Mouse (Mus musculus) cerebellum, postnatal 25 days (tissue): Measurements from ENCODE around the gene Dynlt1f.
"Not testable (repeated sequence)": the region's sequence is repeated elsewhere in the genome, so short reads cannot be mapped to it uniquely, and the experiment has no call there.

Experiments
- DNase-seq, 2 experiments: peaks; one replicate each; pipeline ENCODE4 v3.0.0; 2021; ENCODE audit warnings: mixed read lengths in 2 of 2

The Dynlt1f gene

GRCm38 (mm10) chr17:6661093-6661816 is 5.6 kb upstream of the Dynlt1f start:
- not testable (repeated sequence) for DNase-seq

- DNase-seq: not testable (repeated sequence)
Observed at GRCm38 (mm10) chr17:6660589-6660988, 4.9 kb upstream of the Dynlt1f start.

- DNase-seq: not testable (repeated sequence)
Observed at GRCm38 (mm10) chr17:6658801-6659200, 3.1 kb upstream of the Dynlt1f start, which contains the start of gene Sytl3. TSS of gene Sytl3 (plus strand) at chr17:6659093.

- not testable (repeated sequence) for DNase-seq
Observed at GRCm38 (mm10) chr17:6656471-6656870, 771 bp upstream of the Dynlt1f start.

GRCm38 (mm10) chr17:6655087-6655511 is 601 bp downstream of the Dynlt1f start:
- DNase-seq: peak; percentile 77 to 82

- not testable (repeated sequence) for DNase-seq
Observed at GRCm38 (mm10) chr17:6653341-6653946, 2.3 kb downstream of the Dynlt1f start.

- peak in 1 of 2 experiments; percentile 22 for DNase-seq
Observed at GRCm38 (mm10) chr17:6650904-6651565, 4.7 kb downstream of the Dynlt1f start.

- DNase-seq: not testable (repeated sequence)
Observed at GRCm38 (mm10) chr17:6647452-6647851, 8.2 kb downstream of the Dynlt1f start.

GRCm38 (mm10) chr17:6646841-6647240 is 8.9 kb downstream of the Dynlt1f start:
- not testable (repeated sequence) for DNase-seq

- not testable (repeated sequence) for DNase-seq
Observed at GRCm38 (mm10) chr17:6645668-6646067, 10.0 kb downstream of the Dynlt1f start.

- not testable (repeated sequence) for DNase-seq
Observed at GRCm38 (mm10) chr17:6644673-6645072, 11.0 kb downstream of the Dynlt1f start.

GRCm38 (mm10) chr17:6644210-6644609 is 11.5 kb downstream of the Dynlt1f start:
- DNase-seq: peak in 1 of 2 experiments; percentile 7

GRCm38 (mm10) chr17:6640771-6641429 is 14.8 kb downstream of the Dynlt1f start:
- not testable (repeated sequence) for DNase-seq

GRCm38 (mm10) chr17:6640044-6640637 is 15.6 kb downstream of the Dynlt1f start:
- DNase-seq: not testable (repeated sequence)

GRCm38 (mm10) chr17:6639486-6639885 is 16.2 kb downstream of the Dynlt1f start:
- not testable (repeated sequence) for DNase-seq

GRCm38 (mm10) chr17:6638444-6638843 is 17.3 kb downstream of the Dynlt1f start:
- DNase-seq: not testable (repeated sequence)

- not testable (repeated sequence) for DNase-seq
Observed at GRCm38 (mm10) chr17:6637434-6637833, 18.3 kb downstream of the Dynlt1f start.

GRCm38 (mm10) chr17:6636861-6637260 is 18.8 kb downstream of the Dynlt1f start:
- peak in 1 of 2 experiments; percentile 20 for DNase-seq

GRCm38 (mm10) chr17:6635781-6636180 is 19.9 kb downstream of the Dynlt1f start:
- peak in 1 of 2 experiments; percentile 24 for DNase-seq

GRCm38 (mm10) chr17:6632850-6633249 is 22.9 kb downstream of the Dynlt1f start:
- DNase-seq: not testable (repeated sequence)

GRCm38 (mm10) chr17:6630398-6630797 is 25.3 kb downstream of the Dynlt1f start:
- not testable (repeated sequence) for DNase-seq

GRCm38 (mm10) chr17:6624926-6625558 is 30.7 kb downstream of the Dynlt1f start:
- DNase-seq: not testable (repeated sequence)
